Mouse (Mus musculus): Measurements from ENCODE around the gene Cnot6l. TPM values are rescaled to one million over a fixed set of nuclear protein-coding genes. Genes with fewer than 3 reads are reported as not detected.

Cnot6l gene
- polyA plus RNA-seq, 1 experiment from 2014 or later: 13.2 TPM

DNA sequence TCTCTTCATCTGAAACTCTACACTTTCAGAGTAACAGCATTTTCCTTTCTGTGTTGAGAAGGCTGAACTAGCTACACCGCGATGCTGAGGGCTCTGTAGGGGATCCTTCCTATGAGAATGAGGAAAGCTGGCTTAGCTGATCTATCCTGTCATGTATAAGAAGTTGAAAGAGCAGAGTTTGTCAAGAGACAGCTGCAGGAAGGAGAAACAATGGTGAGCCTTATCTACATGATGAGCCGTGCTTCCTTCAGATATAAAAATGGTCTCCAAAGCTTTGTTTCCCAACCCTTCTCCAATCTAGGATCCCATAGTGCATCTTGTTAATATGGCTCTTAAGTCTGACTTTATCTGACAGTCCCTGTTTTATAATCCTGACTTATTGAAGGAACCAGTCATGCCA, 6.5 kb upstream of the Cnot6l start:
- no peak for ATAC-seq (replicated peaks; ENCODE audit: insufficient number of reproducible peaks, low FRiP score, low TSS enrichment)
- WGBS (ENCODE audit: insufficient replicate concordance): 55% methylated on average over 3 of the region's 3 CpGs
- Histone ChIP-seq H3K4me3 (ENCODE audit: low read depth, low read length) (no peak overlapping the region), H3K27ac (ENCODE audit: low read depth, low read length) (no peak overlapping the region), H3K9me3 (replicated peaks; ENCODE audit: control insufficient read depth, low read length) (0 out of 2 replicates have a peak, but pooled peaks cover 4% of the 10 kb centered on the region), H3K27me3 (ENCODE audit: control insufficient read depth, insufficient read depth, low read length) (no peaks in the 10 kb centered on the region), H3K36me3 (ENCODE audit: control insufficient read depth, insufficient read depth, low read length) (no peaks in the 10 kb centered on the region), H3K4me1 (ENCODE audit: control insufficient read depth, insufficient read depth, low read length) (no peaks in the 10 kb centered on the region), H3K9ac (ENCODE audit: low read depth, low read length) (no peak overlapping the region), H3K4me2 (no peak overlapping the region)

DNA sequence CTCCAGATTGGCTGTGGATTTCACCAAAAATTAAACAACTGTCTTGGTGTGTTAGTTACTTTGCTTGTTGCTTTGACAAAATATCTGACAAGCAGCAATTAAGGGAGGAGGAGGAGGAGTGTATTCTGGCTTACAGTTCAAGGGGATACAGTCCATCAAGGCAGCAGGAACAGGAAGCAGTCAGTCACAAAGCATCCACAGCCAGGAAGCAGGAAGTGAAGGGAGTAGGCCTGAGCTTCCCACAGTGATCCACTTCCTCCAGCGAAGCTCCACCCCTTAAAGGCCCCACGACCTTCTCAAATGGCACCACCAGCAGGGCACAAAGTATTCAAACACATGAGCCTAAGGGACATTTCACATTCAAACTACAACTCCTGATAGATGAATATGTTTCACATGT, 2.8 kb upstream of the Cnot6l start:
- no peak overlapping the region for H3K27ac ChIP-seq (ENCODE audit: low read depth, low read length)
- 80% methylated on average over 2 of the region's 2 CpGs for WGBS (ENCODE audit: insufficient replicate concordance)
- H3K9ac ChIP-seq (ENCODE audit: low read depth, low read length): no peak overlapping the region
- ATAC-seq (replicated peaks; ENCODE audit: insufficient number of reproducible peaks, low FRiP score, low TSS enrichment): no peak
- H3K4me1 ChIP-seq (ENCODE audit: control insufficient read depth, insufficient read depth, low read length): peaks cover 6% of the 10 kb centered on the region
- no peaks in the 10 kb centered on the region for H3K27me3 ChIP-seq (ENCODE audit: control insufficient read depth, insufficient read depth, low read length)
- H3K4me3 ChIP-seq (ENCODE audit: low read depth, low read length): no peak overlapping the region
- H3K9me3 ChIP-seq (replicated peaks; ENCODE audit: control insufficient read depth, low read length): 0 out of 2 replicates have a peak, but pooled peaks cover 4% of the 10 kb centered on the region
- H3K4me2 ChIP-seq: no peak overlapping the region
- H3K36me3 ChIP-seq (ENCODE audit: control insufficient read depth, insufficient read depth, low read length): no peaks in the 10 kb centered on the region

DNA sequence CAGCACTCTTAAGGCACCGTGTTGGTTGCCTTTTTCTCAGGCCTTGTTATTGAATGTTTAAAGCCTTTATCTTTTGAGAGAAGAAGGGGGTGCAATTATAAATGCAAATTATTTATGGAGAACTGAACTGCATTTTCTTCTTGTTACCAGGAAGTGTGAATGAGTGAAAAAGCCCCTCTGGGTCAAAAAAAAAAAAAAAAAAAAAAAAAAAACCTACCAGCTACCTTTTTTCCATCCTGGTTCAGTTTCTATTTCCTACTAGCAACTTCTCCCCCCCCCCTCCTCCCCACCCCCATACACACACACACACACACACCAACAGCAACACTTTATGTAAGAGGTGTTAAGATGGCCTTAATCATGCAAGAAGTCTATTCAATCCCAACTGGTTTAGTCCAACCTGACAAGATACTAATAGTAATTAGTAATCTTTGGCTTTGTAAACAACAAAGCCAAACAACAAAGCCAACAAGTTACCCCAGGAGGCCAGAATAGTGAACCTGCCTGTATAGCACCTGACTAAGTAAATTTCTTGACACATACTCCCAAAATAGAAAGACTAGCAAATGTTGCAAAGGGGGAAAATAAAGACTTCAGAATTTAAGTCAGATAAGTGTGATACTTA, 463 bp downstream of the Cnot6l start:
- H3K9ac ChIP-seq (ENCODE audit: low read depth, low read length): peak overlapping the region; percentile 97
- ATAC-seq (replicated peaks; ENCODE audit: insufficient number of reproducible peaks, low FRiP score, low TSS enrichment): no peak
- no peaks in the 10 kb centered on the region for H3K36me3 ChIP-seq (ENCODE audit: control insufficient read depth, insufficient read depth, low read length)
- peaks cover 14% of the 10 kb centered on the region for H3K4me1 ChIP-seq (ENCODE audit: control insufficient read depth, insufficient read depth, low read length)
- peak overlapping the region; percentile 98 for H3K27ac ChIP-seq (ENCODE audit: low read depth, low read length)
- peak overlapping the region; percentile 96 for H3K4me3 ChIP-seq (ENCODE audit: low read depth, low read length)
- no peaks in the 10 kb centered on the region for H3K27me3 ChIP-seq (ENCODE audit: control insufficient read depth, insufficient read depth, low read length)
- WGBS (ENCODE audit: insufficient replicate concordance): 3% methylated on average over 1 of the region's 1 CpGs
- H3K9me3 ChIP-seq (replicated peaks; ENCODE audit: control insufficient read depth, low read length): 0 out of 2 replicates have a peak, but pooled peaks cover 4% of the 10 kb centered on the region
- peak overlapping the region; percentile 82 for H3K4me2 ChIP-seq

DNA sequence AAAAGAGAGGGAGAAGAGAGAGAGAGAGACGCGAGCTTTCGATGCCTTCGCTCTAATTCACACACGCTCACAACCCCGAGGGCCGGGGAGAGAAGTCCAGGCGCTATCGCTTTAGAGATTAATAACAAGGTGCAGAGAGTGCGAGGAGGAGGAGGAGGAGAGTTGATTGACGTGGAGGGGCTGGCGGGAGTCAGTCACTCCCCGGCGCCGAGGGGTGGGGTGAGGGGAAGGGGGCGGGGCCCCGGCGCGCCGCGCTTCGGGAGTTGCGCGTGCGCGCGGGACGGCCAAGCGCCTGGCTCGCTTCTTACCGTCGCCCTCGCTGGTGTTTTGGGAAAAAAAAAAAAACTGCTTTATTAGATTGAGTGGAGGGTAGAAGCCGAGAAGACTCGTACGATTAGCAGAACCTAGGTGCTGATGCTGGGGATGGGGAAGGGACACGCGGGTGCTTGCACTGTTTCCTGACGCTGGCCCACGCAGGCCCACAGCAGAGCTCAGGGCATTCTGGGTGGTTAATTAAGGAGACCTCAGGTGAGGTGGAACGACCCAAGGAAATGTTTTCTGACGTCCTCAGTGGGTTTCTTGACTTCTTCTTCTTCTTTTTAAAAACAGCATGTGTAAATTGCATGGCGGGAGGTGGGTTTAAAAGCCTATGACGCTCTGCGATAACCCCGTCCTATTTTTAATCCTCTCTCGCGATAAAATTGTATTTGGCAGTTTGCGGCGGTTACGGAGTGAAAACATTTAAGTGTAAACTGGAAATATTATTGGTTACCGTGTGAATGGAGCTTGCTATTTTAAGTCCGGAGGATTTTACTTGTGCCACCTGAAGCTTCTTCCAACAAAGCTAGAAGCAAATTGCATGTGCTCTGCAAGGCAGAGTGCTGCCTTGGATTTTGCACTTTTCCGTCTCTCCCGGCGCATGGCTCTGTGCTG, 1.3 kb downstream of the Cnot6l start:
- Histone ChIP-seq H3K36me3 (ENCODE audit: control insufficient read depth, insufficient read depth, low read length) (no peaks in the 10 kb centered on the region), H3K4me3 (ENCODE audit: low read depth, low read length) (peak overlapping the region; percentile 96), H3K9ac (ENCODE audit: low read depth, low read length) (peak overlapping the region; percentile 97), H3K4me1 (ENCODE audit: control insufficient read depth, insufficient read depth, low read length) (peaks cover 14% of the 10 kb centered on the region), H3K4me2 (peak overlapping the region; percentile 82), H3K9me3 (replicated peaks; ENCODE audit: control insufficient read depth, low read length) (0 out of 2 replicates have a peak, but pooled peaks cover 4% of the 10 kb centered on the region), H3K27me3 (ENCODE audit: control insufficient read depth, insufficient read depth, low read length) (no peaks in the 10 kb centered on the region), H3K27ac (ENCODE audit: low read depth, low read length) (peak overlapping the region; percentile 98)
- under 1% methylated on average over 55 of the region's 56 CpGs for WGBS (ENCODE audit: insufficient replicate concordance)
- ATAC-seq (replicated peaks; ENCODE audit: insufficient number of reproducible peaks, low FRiP score, low TSS enrichment): peak; percentile 94

DNA sequence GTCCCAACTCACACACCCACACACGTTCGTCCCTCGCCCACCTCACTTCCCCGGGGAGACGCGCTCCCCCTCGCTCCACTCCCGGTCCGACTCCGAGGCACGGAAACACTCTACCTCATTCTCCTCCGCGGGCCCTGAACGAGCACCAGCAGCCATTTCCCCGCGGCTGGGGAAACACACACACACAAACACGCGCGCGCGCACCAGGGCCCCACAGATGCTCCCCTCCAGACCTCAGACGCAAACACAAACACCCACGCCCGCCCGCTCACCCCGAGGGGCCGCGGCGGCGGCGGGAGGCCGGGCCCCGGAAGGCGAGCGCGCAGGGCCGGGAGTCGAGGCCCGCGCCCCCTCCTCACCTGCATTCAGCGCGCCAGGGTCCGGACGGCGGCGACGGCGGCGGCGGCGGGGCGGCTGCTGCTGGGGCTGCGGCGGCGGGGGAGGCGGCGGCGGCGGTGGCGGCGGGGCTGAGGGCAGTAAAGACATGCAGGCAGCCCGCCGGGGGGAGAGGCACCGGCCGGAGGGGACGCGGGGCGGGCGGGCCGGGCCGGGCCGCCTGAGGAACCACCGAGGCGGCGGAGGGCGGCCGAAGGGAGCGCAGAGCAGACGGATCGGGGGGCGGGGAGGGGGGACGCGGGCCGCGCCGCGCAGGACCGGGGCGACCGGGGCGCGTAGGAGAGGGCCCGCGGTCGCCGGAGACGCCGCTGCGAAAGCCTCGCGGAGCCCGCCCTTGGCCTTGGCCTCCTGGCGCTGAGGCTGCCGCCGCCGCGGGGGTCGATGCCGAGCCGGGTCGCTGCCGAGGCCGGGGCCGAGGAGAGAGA, 2.2 kb downstream of the Cnot6l start:
- peaks cover 14% of the 10 kb centered on the region for H3K4me1 ChIP-seq (ENCODE audit: control insufficient read depth, insufficient read depth, low read length)
- ATAC-seq (replicated peaks; ENCODE audit: insufficient number of reproducible peaks, low FRiP score, low TSS enrichment): peak; percentile 32
- H3K9ac ChIP-seq (ENCODE audit: low read depth, low read length): peak overlapping the region; percentile 97
- 0 out of 2 replicates have a peak, but pooled peaks cover 3% of the 10 kb centered on the region for H3K9me3 ChIP-seq (replicated peaks; ENCODE audit: control insufficient read depth, low read length)
- peak overlapping the region; percentile 82 for H3K4me2 ChIP-seq
- H3K4me3 ChIP-seq (ENCODE audit: low read depth, low read length): peak overlapping the region; percentile 96
- WGBS (ENCODE audit: insufficient replicate concordance): under 1% methylated on average over 63 of the region's 114 CpGs
- H3K27ac ChIP-seq (ENCODE audit: low read depth, low read length): peak overlapping the region; percentile 98
- no peaks in the 10 kb centered on the region for H3K27me3 ChIP-seq (ENCODE audit: control insufficient read depth, insufficient read depth, low read length)
- no peaks in the 10 kb centered on the region for H3K36me3 ChIP-seq (ENCODE audit: control insufficient read depth, insufficient read depth, low read length)

DNA sequence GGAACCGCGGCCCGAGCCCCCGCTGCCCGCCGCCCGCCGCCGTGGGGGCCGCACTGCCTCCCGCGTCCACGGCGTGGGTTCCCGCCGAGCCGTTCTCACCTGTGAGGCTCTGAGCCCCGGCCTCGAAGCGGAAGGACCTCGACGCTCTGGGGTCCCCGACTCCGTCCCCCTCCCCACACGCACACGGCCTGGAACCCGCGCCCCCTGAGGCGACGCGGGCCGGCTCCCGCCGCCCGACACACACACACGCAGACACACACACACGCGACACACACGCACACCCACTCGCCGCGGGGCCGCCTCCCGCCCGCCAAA, 2.8 kb downstream of the Cnot6l start:
- Histone ChIP-seq H3K9me3 (replicated peaks; ENCODE audit: control insufficient read depth, low read length) (no peaks in the 10 kb centered on the region), H3K27ac (ENCODE audit: low read depth, low read length) (peak overlapping the region; percentile 98), H3K4me1 (ENCODE audit: control insufficient read depth, insufficient read depth, low read length) (peaks cover 14% of the 10 kb centered on the region), H3K36me3 (ENCODE audit: control insufficient read depth, insufficient read depth, low read length) (no peaks in the 10 kb centered on the region), H3K4me3 (ENCODE audit: low read depth, low read length) (peak overlapping the region; percentile 96), H3K4me2 (peak overlapping the region; percentile 82), H3K27me3 (ENCODE audit: control insufficient read depth, insufficient read depth, low read length) (no peaks in the 10 kb centered on the region), H3K9ac (ENCODE audit: low read depth, low read length) (peak overlapping the region; percentile 97)
- 1% methylated on average over 29 of the region's 45 CpGs for WGBS (ENCODE audit: insufficient replicate concordance)
- peak; percentile 40; the same call in 1 of the 2 replicates for ATAC-seq (replicated peaks; ENCODE audit: insufficient number of reproducible peaks, low FRiP score, low TSS enrichment)

DNA sequence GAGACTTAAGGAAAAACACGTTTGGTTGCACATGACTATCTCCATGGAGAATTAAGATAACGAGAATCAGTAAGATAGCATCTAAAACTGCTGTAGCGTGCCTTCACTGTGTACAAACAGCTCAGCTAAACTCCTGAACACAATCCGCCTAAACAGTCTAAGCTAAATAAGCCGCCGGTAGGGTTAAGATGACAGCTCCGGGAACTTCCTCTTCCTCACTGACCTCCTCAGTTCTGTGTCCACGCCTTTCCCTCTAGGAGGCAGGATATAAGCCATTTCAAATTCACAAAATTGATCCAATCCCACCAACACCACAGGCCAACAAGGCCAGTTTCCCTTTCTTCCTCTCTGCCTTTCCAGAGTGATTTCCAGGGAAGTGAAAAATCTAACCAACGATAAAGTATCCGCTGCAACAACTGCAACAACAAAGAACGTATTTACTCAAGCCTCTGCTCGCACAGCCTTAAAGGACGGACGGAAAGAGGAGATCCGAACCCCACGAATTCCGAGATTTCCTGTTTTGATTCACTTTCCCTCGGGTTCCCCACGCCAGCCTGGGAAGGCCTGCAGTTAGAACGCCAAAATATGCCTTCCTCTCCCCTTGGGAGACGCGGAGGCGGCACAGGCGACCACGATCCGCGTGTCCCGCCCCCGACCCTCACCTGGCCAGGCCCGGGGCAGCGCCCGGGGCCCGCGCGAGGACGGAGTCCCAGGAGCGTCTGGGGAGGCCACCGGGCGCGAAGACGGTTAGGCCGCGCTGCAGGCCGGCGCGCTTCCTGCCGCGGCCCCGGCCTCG, 3.3 kb downstream of the Cnot6l start:
- H3K9ac ChIP-seq (ENCODE audit: low read depth, low read length): peak overlapping the region; percentile 97
- H3K4me3 ChIP-seq (ENCODE audit: low read depth, low read length): peak overlapping the region; percentile 96
- H3K36me3 ChIP-seq (ENCODE audit: control insufficient read depth, insufficient read depth, low read length): no peaks in the 10 kb centered on the region
- H3K4me1 ChIP-seq (ENCODE audit: control insufficient read depth, insufficient read depth, low read length): peaks cover 14% of the 10 kb centered on the region
- under 1% methylated on average over 50 of the region's 50 CpGs for WGBS (ENCODE audit: insufficient replicate concordance)
- no peaks in the 10 kb centered on the region for H3K27me3 ChIP-seq (ENCODE audit: control insufficient read depth, insufficient read depth, low read length)
- H3K9me3 ChIP-seq (replicated peaks; ENCODE audit: control insufficient read depth, low read length): no peaks in the 10 kb centered on the region
- no peak for ATAC-seq (replicated peaks; ENCODE audit: insufficient number of reproducible peaks, low FRiP score, low TSS enrichment)
- peak overlapping the region; percentile 98 for H3K27ac ChIP-seq (ENCODE audit: low read depth, low read length)
- H3K4me2 ChIP-seq: peak overlapping the region; percentile 82

DNA sequence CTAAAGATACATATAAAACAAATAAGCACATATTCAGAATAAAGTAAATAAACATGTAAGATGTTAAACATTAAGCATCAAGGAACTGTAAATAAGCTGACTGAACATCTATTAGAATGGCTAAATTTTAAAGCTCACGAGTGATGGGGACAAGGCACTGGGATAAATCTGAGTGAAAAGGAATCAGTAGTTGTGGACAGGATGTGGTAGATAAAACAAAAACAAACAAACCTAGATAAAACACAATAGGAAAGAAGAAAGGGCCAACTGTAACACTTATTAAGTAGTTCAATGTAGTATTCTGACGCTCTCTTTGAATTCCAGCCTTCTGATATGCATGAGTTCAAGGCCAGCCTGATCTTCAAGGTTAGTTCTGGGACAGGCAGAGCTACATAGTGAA, 21.6 kb downstream of the Cnot6l start:
- Histone ChIP-seq H3K36me3 (ENCODE audit: control insufficient read depth, insufficient read depth, low read length) (no peaks in the 10 kb centered on the region), H3K27me3 (ENCODE audit: control insufficient read depth, insufficient read depth, low read length) (no peaks in the 10 kb centered on the region), H3K9me3 (replicated peaks; ENCODE audit: control insufficient read depth, low read length) (no peaks in the 10 kb centered on the region), H3K4me1 (ENCODE audit: control insufficient read depth, insufficient read depth, low read length) (no peaks in the 10 kb centered on the region), H3K9ac (ENCODE audit: low read depth, low read length) (no peak overlapping the region), H3K4me2 (no peak overlapping the region), H3K4me3 (ENCODE audit: low read depth, low read length) (no peak overlapping the region), H3K27ac (ENCODE audit: low read depth, low read length) (no peak overlapping the region)
- WGBS (ENCODE audit: insufficient replicate concordance): 61% methylated on average over 2 of the region's 2 CpGs
- ATAC-seq (replicated peaks; ENCODE audit: insufficient number of reproducible peaks, low FRiP score, low TSS enrichment): no peak
